Mouse (Mus musculus) neural tube, embryonic 11.5 days (tissue): ENCODE measurements around the gene Dapk1. TPM values are rescaled to one million over a fixed set of nuclear protein-coding genes. Genes with fewer than 3 reads are reported as not detected.

Experiments
- ATAC-seq: fragments of 200-750 bp; cut with Nextera tagmentation; 2 replicates; pipeline ENCODE4 v1.8.0; 2017; ENCODE audit warnings: moderate number of reproducible peaks, mild to moderate bottlenecking, moderate TSS enrichment, moderate library complexity; ENCODE audit not compliant: insufficient read depth, low FRiP score, low TSS enrichment
- DNase-seq: peaks from one replicate; pipeline ENCODE4 v3.0.0-alpha.2; 2015; ENCODE audit warnings: low spot score
- H3K27ac ChIP-seq: fragments of 300-500 bp; sonication (generic); 2 replicates; pipeline ENCODE4 v1.5.1; 2014; ENCODE audit warnings: low read depth, mild to moderate bottlenecking, low read length
- H3K27me3 ChIP-seq: fragments of 300-500 bp; sonication (generic); 2 replicates; pipeline ENCODE4 v1.6.1; 2014; ENCODE audit warnings: mild to moderate bottlenecking, low read length, mixed read lengths; ENCODE audit not compliant: control insufficient read depth, insufficient read depth
- H3K36me3 ChIP-seq: fragments of 300-500 bp; sonication (generic); 2 replicates; pipeline ENCODE4 v1.6.1; 2014; ENCODE audit warnings: mild to moderate bottlenecking, low read length, moderate library complexity, mixed read lengths; ENCODE audit not compliant: control insufficient read depth, insufficient read depth
- H3K4me1 ChIP-seq: fragments of 300-500 bp; sonication (generic); 2 replicates; pipeline ENCODE4 v1.6.1; 2014; ENCODE audit warnings: low read length, mixed read lengths; ENCODE audit not compliant: control insufficient read depth, insufficient read depth
- H3K4me2 ChIP-seq: fragments of 300-500 bp; sonication (generic); 2 replicates; pipeline ENCODE4 v1.6.1; 2014; ENCODE audit warnings: low read depth, mild to moderate bottlenecking, moderate library complexity
- H3K4me3 ChIP-seq: fragments of 300-500 bp; sonication (generic); 2 replicates; pipeline ENCODE4 v1.5.1; 2014; ENCODE audit warnings: low read depth, low read length
- H3K9ac ChIP-seq: fragments of 300-500 bp; sonication (generic); 2 replicates; pipeline ENCODE4 v1.6.1; 2014; ENCODE audit warnings: mild to moderate bottlenecking, low read length
- H3K9me3 ChIP-seq: fragments of 300-500 bp; sonication (generic); 2 replicates; pipeline ENCODE4 v1.6.1; 2016; ENCODE audit warnings: low read length; ENCODE audit not compliant: control insufficient read depth
- WGBS: fragments of 180-500 bp; shearing (Covaris S2); extraction: QIAGEN DNeasy Blood & Tissue Kit; methylation state at CpG from one replicate; pipeline ENCODE4 v1.1.7; 2014; 5-methylcytosine and 5-hydroxymethylcytosine counted together
- polyA plus RNA-seq: library from polyadenylated mRNA; unstranded; fragments of >200 nt; fragmentation: Nextera tagmentation; extraction: Ambion mirVana; gene quantifications from 2 replicates; pipeline ENCODE4 v1.2.1, GENCODE M21; 2014

Gene Dapk1
- polyA plus RNA-seq, 1 experiment from 2014 or later, result 21.6 TPM

DNA sequence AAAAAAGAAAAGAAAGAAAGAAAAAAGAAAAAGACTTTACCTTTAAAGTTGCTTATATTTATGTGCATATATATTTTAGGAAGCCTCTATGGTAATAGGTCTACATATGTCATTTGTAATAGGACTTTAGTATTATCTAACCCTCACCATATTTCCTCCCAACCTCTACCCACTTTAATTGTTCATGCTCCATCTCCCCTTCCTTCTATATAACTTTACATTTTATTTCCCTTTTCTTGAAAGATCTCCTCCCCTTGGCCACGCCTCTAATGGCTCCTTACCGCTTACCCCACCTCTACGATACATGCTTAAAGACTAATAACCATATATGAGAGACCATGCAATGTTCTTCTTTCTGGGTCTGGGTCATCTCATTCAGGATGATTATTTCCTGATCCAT, 45.0 kb downstream of the Dapk1 start:
- no peaks in the 10 kb centered on the region for H3K9me3 ChIP-seq
- DNase-seq, result no peak
- WGBS, result 96% methylated on average over 3 of the region's 3 CpGs
- H3K4me2 ChIP-seq, result no peak overlapping the region
- H3K27me3 ChIP-seq, result no peaks in the 10 kb centered on the region
- H3K9ac ChIP-seq, result no peak overlapping the region
- H3K27ac ChIP-seq, result no peak overlapping the region
- H3K4me1 ChIP-seq, result no peaks in the 10 kb centered on the region
- ATAC-seq, result no peak
- H3K4me3 ChIP-seq, result no peak overlapping the region
- H3K36me3 ChIP-seq, result no peaks in the 10 kb centered on the region

DNA sequence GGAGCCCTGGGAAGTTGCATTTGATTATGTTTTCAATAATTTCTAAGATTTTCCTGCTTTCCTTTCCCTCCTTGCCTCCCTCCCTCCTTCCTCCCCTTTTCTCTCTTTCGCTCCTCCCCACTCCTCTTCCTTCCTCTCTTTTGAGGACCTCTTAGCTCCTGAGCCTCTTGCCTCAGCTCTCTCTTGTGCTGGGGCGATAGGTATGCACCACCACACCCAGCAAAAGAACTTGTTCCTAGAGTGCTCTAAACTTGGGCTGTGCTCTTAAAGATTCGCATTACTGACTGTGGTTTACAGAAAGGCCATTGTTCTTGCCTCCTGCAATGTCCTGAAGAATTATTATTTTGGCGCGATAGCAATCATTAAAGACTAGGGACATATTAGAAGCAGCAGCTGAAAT, 46.6 kb downstream of the Dapk1 start:
- Histone ChIP-seq H3K4me1 (no peaks in the 10 kb centered on the region), H3K9me3 (no peaks in the 10 kb centered on the region), H3K4me2 (no peak overlapping the region), H3K36me3 (no peaks in the 10 kb centered on the region), H3K27ac (no peak overlapping the region), H3K27me3 (no peaks in the 10 kb centered on the region), H3K9ac (no peak overlapping the region), H3K4me3 (no peak overlapping the region)
- no peak for DNase-seq
- WGBS, result 94% methylated on average over 5 of the region's 5 CpGs
- no peak for ATAC-seq

DNA sequence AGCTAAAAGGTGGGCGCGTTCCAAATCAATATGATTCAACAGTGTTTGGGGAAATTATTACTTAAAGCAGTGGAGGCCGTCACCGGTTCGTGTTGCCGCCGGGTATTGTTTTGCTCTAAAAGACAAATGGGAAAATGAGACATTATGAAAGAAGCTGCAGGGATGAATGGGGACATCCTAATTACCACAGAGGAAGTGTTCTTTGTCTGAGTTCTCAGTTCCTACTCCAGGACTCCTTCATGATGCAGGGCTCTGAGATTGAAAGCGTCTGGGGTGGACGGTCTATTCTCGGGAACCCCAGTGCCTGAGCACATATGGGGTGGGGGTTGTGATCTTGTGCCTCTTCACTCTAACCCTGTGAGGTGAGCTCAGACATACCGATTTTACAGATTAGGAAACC, 48.3 kb downstream of the Dapk1 start:
- no peak overlapping the region for H3K4me3 ChIP-seq
- H3K36me3 ChIP-seq, result no peaks in the 10 kb centered on the region
- H3K9me3 ChIP-seq, result no peaks in the 10 kb centered on the region
- H3K27me3 ChIP-seq, result no peaks in the 10 kb centered on the region
- 93% methylated on average over 11 of the region's 11 CpGs for WGBS
- H3K27ac ChIP-seq, result no peak overlapping the region
- H3K9ac ChIP-seq, result no peak overlapping the region
- ATAC-seq (no peak), DNase-seq (no peak)
- no peaks in the 10 kb centered on the region for H3K4me1 ChIP-seq
- no peak overlapping the region for H3K4me2 ChIP-seq

DNA sequence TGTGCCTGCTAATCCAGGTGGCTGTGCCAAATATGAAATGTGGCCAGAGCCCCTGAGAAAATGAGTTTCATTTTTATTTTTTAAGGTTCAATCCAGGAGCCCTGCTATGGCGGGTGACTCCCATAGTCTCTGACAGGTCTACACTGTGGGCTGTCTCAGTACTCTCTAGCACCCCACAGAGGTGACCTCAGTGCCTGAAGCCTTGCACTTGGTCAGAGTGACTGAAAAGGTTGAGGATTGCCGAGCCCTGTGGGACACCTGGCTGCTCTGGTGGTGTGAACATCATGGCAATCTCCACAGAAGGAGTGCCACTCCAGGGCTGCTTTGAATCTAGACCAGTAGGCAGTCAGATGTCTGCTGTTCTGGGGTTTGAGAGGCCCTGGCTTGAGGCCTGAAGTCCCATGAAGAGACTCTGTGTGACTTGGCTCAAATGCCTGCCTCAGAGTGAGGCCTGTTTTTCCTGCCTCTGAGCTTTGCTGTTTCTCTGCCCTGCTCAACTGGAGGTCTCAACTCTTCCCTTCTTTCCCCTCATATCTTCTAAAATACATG, 52.3 kb downstream of the Dapk1 start:
- Histone ChIP-seq H3K9ac (no peak overlapping the region), H3K9me3 (no peaks in the 10 kb centered on the region), H3K4me1 (no peaks in the 10 kb centered on the region), H3K27ac (no peak overlapping the region), H3K4me3 (no peak overlapping the region), H3K4me2 (no peak overlapping the region), H3K27me3 (no peaks in the 10 kb centered on the region), H3K36me3 (no peaks in the 10 kb centered on the region)
- ATAC-seq, result no peak
- DNase-seq, result no peak
- WGBS, result 79% methylated on average over 2 of the region's 2 CpGs

- DNase-seq (no peak), ATAC-seq (no peak)
- Histone ChIP-seq H3K4me2 (no peak overlapping the region), H3K27ac (no peak overlapping the region), H3K4me1 (no peaks in the 10 kb centered on the region; the same call in 1 of the 2 replicates), H3K9ac (no peak overlapping the region), H3K4me3 (no peak overlapping the region), H3K9me3 (no peaks in the 10 kb centered on the region), H3K36me3 (no peaks in the 10 kb centered on the region), H3K27me3 (no peaks in the 10 kb centered on the region)
- 89% methylated on average over 3 of the region's 3 CpGs for WGBS
These were observed 53.5 kb downstream of the Dapk1 start for GRCm38 (mm10) chr13:60655246-60655645.

GRCm38 (mm10) chr13:60659600-60659999, 57.9 kb downstream of the Dapk1 start:
- H3K36me3 ChIP-seq, result no peaks in the 10 kb centered on the region
- H3K4me3 ChIP-seq, result no peak overlapping the region
- H3K4me1 ChIP-seq, result no peaks in the 10 kb centered on the region; the same call in 1 of the 2 replicates
- H3K9ac ChIP-seq, result no peak overlapping the region
- 65% methylated on average over 1 of the region's 1 CpGs for WGBS
- no peak overlapping the region for H3K27ac ChIP-seq
- no peak for DNase-seq
- H3K4me2 ChIP-seq, result no peak overlapping the region
- no peaks in the 10 kb centered on the region for H3K27me3 ChIP-seq
- H3K9me3 ChIP-seq, result no peaks in the 10 kb centered on the region
- no peak for ATAC-seq

DNA sequence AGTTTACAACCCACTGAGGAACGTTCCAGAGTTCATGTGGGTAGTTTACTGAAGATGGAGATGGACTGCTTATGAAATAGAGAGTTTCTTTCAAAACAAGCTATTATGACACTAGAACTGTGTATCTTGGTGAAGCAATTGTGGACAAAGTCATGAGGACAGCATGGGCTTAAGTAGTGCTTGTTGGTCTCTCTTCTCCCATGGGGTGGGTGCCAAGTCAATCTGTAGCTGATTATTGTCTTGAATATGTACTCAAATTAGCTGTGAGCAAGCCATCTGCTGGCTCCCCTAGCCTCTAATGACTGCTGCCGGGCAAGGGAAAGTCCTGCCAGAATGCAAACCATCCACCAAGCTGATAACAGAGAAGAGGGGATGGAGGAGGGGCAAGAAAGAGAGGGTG, 58.3 kb downstream of the Dapk1 start:
- Histone ChIP-seq H3K36me3 (no peaks in the 10 kb centered on the region), H3K27me3 (no peaks in the 10 kb centered on the region), H3K4me1 (no peaks in the 10 kb centered on the region; the same call in 1 of the 2 replicates), H3K4me2 (no peak overlapping the region), H3K9ac (no peak overlapping the region), H3K27ac (no peak overlapping the region), H3K9me3 (no peaks in the 10 kb centered on the region), H3K4me3 (no peak overlapping the region)
- ATAC-seq (no peak), DNase-seq (no peak)
- WGBS, result 78% methylated on average over 2 of the region's 2 CpGs

DNA sequence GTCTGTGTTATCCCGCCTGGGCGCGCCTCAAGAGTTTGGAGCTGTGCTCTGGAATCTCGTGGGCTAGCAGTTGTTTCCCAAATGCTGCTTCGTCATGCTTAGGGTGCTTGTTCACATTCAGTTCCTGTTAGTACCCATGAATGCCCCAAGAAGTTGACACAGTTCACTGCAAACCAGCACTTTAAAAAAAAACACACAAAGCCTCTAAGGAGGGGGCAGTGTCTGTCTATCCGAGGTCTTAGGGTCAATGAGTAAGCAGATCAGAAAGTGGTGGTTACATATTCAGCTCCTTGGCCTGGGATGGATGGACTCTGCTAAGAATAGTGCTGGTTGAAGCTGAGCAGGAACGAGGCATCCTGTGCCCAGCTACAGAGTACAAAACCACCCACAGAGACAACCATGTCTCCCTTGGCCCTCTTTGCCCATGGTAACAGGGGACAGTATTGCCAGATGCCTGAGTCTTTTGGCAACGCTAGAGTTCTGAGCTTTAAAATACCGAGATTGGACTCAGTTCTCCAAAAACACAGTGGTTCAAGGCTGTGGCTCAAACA, 59.0 kb downstream of the Dapk1 start:
- no peak overlapping the region for H3K4me3 ChIP-seq
- no peaks in the 10 kb centered on the region for H3K27me3 ChIP-seq
- H3K4me1 ChIP-seq, result no peaks in the 10 kb centered on the region; the same call in 1 of the 2 replicates
- H3K36me3 ChIP-seq, result no peaks in the 10 kb centered on the region
- H3K9ac ChIP-seq, result no peak overlapping the region
- 72% methylated on average over 9 of the region's 9 CpGs for WGBS
- no peak overlapping the region for H3K27ac ChIP-seq
- no peak overlapping the region for H3K4me2 ChIP-seq
- H3K9me3 ChIP-seq, result no peaks in the 10 kb centered on the region
- DNase-seq (no peak), ATAC-seq (no peak)

- Histone ChIP-seq H3K9ac (no peak overlapping the region), H3K4me1 (no peaks in the 10 kb centered on the region; the same call in 1 of the 2 replicates), H3K4me3 (no peak overlapping the region), H3K27me3 (no peaks in the 10 kb centered on the region), H3K27ac (no peak overlapping the region), H3K9me3 (no peaks in the 10 kb centered on the region), H3K36me3 (no peaks in the 10 kb centered on the region), H3K4me2 (no peak overlapping the region)
- DNase-seq, result no peak
- 90% methylated on average over 8 of the region's 8 CpGs for WGBS
- ATAC-seq, result no peak
These were observed 60.9 kb downstream of the Dapk1 start for GRCm38 (mm10) chr13:60662493-60663177.
